Mouse (Mus musculus): ENCODE results near the gene Cnnm2.

DNA sequence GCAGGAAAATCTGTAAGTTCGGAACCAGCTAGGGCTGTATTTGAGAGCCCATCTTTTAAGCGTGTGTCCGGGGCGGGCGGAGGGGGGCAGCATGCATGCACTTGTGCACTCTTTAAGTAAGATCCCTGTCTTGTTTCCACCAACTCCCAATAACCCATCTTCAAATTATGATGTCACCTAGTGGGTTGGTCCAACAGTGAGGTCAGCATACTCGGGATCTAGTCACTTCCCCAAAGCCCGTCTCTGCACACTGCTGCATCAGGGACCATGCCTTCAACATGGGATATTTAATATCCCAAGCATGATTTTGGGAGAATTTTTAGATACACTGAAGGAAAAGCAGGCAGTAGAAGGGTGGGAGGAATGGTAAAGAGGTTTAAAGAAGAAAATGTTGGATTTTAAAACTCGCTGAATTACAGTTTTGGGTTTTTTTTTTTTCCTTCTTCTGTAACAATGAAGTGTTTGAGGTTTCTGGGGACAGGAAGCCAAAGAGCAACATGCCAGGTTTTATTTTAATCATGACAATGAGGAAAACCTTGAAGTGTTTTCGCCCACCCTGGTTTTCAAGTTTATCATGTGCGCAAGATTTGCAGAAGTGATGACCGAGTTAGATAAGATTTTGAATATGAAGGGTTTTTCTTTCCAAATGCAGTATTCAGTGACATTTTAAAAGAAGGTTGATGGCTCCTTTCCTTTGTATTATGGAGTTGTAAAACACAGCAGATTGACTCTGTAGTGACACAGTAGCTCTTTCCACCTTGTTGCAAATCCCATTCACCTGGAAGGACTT, 76.1 kb downstream of the Cnnm2 start:
- TF ChIP-seq ZC3H11A (IDR thresholded peaks at IDR 0.05; ENCODE audit: borderline replicate concordance, low read depth, low read length) (no peak), MAFK (IDR thresholded peaks at IDR 0.05; ENCODE audit: insufficient read depth, low read depth, low read length) (no peak), CHD2 (IDR thresholded peaks at IDR 0.05; ENCODE audit: low read depth, low read length) (no peak)

Measured in ES-E14 (cell line).